Mouse (Mus musculus): ENCODE data around the gene Snrnp70. TPM values are rescaled to one million over a fixed set of nuclear protein-coding genes. Genes with fewer than 3 reads are reported as not detected.
"Not testable (repeated sequence)": the region's sequence is repeated elsewhere in the genome, so short reads cannot be mapped to it uniquely, and the experiment has no call there.

The Snrnp70 gene
- polyA plus RNA-seq, 1 experiment = 720 TPM

DNA sequence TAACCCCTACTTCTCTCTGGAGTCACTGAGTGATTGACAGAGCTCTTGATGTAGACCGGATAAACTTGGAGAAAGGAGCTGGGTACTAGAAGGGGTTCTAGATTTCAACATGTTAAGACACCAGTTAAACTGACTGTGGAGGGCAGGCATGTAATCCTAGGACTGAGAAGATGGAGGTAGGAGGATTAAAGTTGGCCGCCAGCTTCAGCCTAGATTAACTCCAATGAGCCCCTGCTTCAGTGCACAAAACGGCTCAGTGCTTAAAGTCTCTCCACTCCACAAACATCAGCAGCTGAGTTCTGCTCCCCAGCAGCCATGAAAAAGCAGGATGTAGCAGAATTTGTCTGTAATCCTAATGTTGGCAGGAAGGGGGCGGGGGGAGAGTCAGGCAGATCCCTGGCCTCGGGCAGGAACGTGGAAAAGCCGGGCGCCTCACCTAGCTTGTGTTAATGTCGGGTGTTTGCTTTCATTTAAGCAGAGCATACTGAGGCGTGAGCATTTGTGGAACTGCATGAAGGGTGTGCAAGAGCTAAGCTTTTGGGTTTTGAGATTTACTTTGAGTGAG lies 6.1 kb upstream of the Snrnp70 start:
- H3K4me3 ChIP-seq (ENCODE audit: insufficient read depth, low read length) = no peak overlapping the region
- H3K4me1 ChIP-seq (ENCODE audit: control insufficient read depth, insufficient read depth, low read length) = no peaks in the 10 kb centered on the region
- TF ChIP-seq CTCF (IDR thresholded peaks at IDR 0.05; ENCODE audit: extremely low read depth, insufficient read depth, low read length) (no peak), POLR2A (IDR thresholded peaks at IDR 0.05; ENCODE audit: extremely low read depth, insufficient read depth, low read length) (no peak)
- no peak overlapping the region for H3K27ac ChIP-seq (ENCODE audit: insufficient read depth, low read length)

- TF ChIP-seq POLR2A (IDR thresholded peaks at IDR 0.05; ENCODE audit: extremely low read depth, insufficient read depth, low read length) (no peak), CTCF (IDR thresholded peaks at IDR 0.05; ENCODE audit: extremely low read depth, insufficient read depth, low read length) (no peak)
- Histone ChIP-seq H3K27ac (ENCODE audit: insufficient read depth, low read length) (no peak overlapping the region), H3K4me3 (ENCODE audit: insufficient read depth, low read length) (no peak overlapping the region), H3K4me1 (ENCODE audit: control insufficient read depth, insufficient read depth, low read length) (peaks cover 6% of the 10 kb centered on the region)
Measured at GRCm38 (mm10) chr7:45396787-45397186, 1.2 kb upstream of the Snrnp70 start.

GRCm38 (mm10) chr7:45396337-45396775 lies 814 bp upstream of the Snrnp70 start:
- not testable (repeated sequence) for H3K27ac ChIP-seq (ENCODE audit: insufficient read depth, low read length); H3K4me1 ChIP-seq (ENCODE audit: control insufficient read depth, insufficient read depth, low read length)
- H3K4me3 ChIP-seq (ENCODE audit: insufficient read depth, low read length) = peak overlapping the region; percentile 52; the same call in 1 of the 2 replicates

- H3K4me1 ChIP-seq (ENCODE audit: control insufficient read depth, insufficient read depth, low read length) = peaks cover 6% of the 10 kb centered on the region
- TF ChIP-seq POLR2A (IDR thresholded peaks at IDR 0.05; ENCODE audit: extremely low read depth, insufficient read depth, low read length) (no peak), CTCF (IDR thresholded peaks at IDR 0.05; ENCODE audit: extremely low read depth, insufficient read depth, low read length) (no peak)
- H3K27ac ChIP-seq (ENCODE audit: insufficient read depth, low read length) = peak overlapping the region; percentile 61; the same call in 1 of the 2 replicates
- peak overlapping the region; percentile 52 for H3K4me3 ChIP-seq (ENCODE audit: insufficient read depth, low read length)
Measured at GRCm38 (mm10) chr7:45395129-45395541, 407 bp downstream of the Snrnp70 start.

- H3K27ac ChIP-seq (ENCODE audit: insufficient read depth, low read length) = no peak overlapping the region
- no peak overlapping the region for H3K4me3 ChIP-seq (ENCODE audit: insufficient read depth, low read length)
- H3K4me1 ChIP-seq (ENCODE audit: control insufficient read depth, insufficient read depth, low read length) = no peaks in the 10 kb centered on the region
- TF ChIP-seq CTCF (IDR thresholded peaks at IDR 0.05; ENCODE audit: extremely low read depth, insufficient read depth, low read length) (0 out of 2 replicates have a peak, but pooled peaks have one; percentile 12), POLR2A (IDR thresholded peaks at IDR 0.05; ENCODE audit: extremely low read depth, insufficient read depth, low read length) (no peak)
Measured at GRCm38 (mm10) chr7:45386077-45386476, 9.5 kb downstream of the Snrnp70 start.

GRCm38 (mm10) chr7:45376057-45376456 lies 19.5 kb downstream of the Snrnp70 start:
- H3K4me3 ChIP-seq (ENCODE audit: insufficient read depth, low read length) = no peak overlapping the region
- no peaks in the 10 kb centered on the region; the same call in 1 of the 2 replicates for H3K4me1 ChIP-seq (ENCODE audit: control insufficient read depth, insufficient read depth, low read length)
- H3K27ac ChIP-seq (ENCODE audit: insufficient read depth, low read length) = no peak overlapping the region
- TF ChIP-seq CTCF (IDR thresholded peaks at IDR 0.05; ENCODE audit: extremely low read depth, insufficient read depth, low read length) = no peak
- TF ChIP-seq POLR2A (IDR thresholded peaks at IDR 0.05; ENCODE audit: extremely low read depth, insufficient read depth, low read length) = no peak

DNA sequence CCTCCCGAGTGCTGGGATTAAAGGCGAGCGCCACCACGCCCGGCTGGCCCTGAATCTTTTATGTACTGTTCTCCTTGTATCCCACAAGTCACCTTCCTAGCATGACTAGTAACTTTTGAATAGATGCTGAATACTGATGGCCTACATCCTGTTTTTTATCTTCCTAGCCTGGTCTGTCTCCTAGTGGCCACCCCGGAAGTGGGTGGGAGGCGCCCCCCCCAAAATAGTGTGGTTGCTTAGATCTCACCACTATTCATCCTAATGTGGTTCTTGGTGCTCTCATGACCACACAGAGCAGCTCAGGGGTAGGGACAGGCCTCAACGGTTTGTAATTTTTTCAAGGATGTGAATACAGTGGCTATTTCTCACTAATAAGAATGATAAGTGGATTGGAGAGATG lies 20.9 kb downstream of the Snrnp70 start:
- no peak overlapping the region for H3K27ac ChIP-seq (ENCODE audit: insufficient read depth, low read length)
- no peak overlapping the region for H3K4me3 ChIP-seq (ENCODE audit: insufficient read depth, low read length)
- H3K4me1 ChIP-seq (ENCODE audit: control insufficient read depth, insufficient read depth, low read length) = no peaks in the 10 kb centered on the region; the same call in 1 of the 2 replicates
- no peak for TF ChIP-seq POLR2A (IDR thresholded peaks at IDR 0.05; ENCODE audit: extremely low read depth, insufficient read depth, low read length)
- no peak for TF ChIP-seq CTCF (IDR thresholded peaks at IDR 0.05; ENCODE audit: extremely low read depth, insufficient read depth, low read length)

DNA sequence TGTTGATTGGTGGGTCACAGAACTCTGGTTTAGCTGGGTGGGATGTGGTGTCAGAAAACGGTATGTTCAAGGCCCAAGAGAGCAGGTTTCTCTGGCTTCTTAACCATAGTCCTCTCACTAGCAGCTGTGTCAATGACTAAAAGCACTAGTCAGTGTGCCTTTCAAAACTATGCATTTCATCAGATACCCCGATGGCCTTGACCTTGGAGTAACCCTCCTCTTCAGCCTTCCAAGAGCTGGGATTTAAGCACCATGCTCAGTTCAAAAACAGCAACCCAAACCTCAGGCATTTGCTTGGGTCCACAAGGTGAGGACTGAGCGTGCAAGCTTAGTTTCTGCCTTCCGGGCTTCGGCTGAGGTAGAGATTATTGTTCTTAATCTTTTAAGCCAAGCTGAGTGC lies 23.2 kb downstream of the Snrnp70 start:
- H3K4me1 ChIP-seq (ENCODE audit: control insufficient read depth, insufficient read depth, low read length) = peaks cover 3% of the 10 kb centered on the region; the same call in 1 of the 2 replicates
- no peak overlapping the region for H3K27ac ChIP-seq (ENCODE audit: insufficient read depth, low read length)
- no peak overlapping the region for H3K4me3 ChIP-seq (ENCODE audit: insufficient read depth, low read length)
- TF ChIP-seq CTCF (IDR thresholded peaks at IDR 0.05; ENCODE audit: extremely low read depth, insufficient read depth, low read length) (no peak), POLR2A (IDR thresholded peaks at IDR 0.05; ENCODE audit: extremely low read depth, insufficient read depth, low read length) (no peak)

- Histone ChIP-seq H3K4me1 (ENCODE audit: control insufficient read depth, insufficient read depth, low read length) (peaks cover 3% of the 10 kb centered on the region; the same call in 1 of the 2 replicates), H3K27ac (ENCODE audit: insufficient read depth, low read length) (peak within 1 kb of the TSS; percentile 73), H3K4me3 (ENCODE audit: insufficient read depth, low read length) (peak within 1 kb of the TSS; percentile 90)
- TF ChIP-seq POLR2A (IDR thresholded peaks at IDR 0.05; ENCODE audit: extremely low read depth, insufficient read depth, low read length) = 0 out of 2 replicates have a peak, but pooled peaks have one; percentile 64
- TF ChIP-seq CTCF (IDR thresholded peaks at IDR 0.05; ENCODE audit: extremely low read depth, insufficient read depth, low read length) = no peak
Measured at GRCm38 (mm10) chr7:45370475-45371311, 24.8 kb downstream of the Snrnp70 start, which contains the start of gene Lin7b. Gene Lin7b, minus strand, starts transcription at chr7:45370583.

Data from cortical plate, adult 2 months (tissue).